Mouse (Mus musculus): ENCODE results near the gene Elavl3. TPM values are rescaled to one million over a fixed set of nuclear protein-coding genes. Genes with fewer than 3 reads are reported as not detected.

Elavl3 gene
- total and polyA plus RNA-seq, 3 experiments: 0.01 to 0.05 TPM; not detected in 1

GRCm38 (mm10) chr9:22064341-22064740 lies 12.5 kb upstream of the Elavl3 start:
- H3K36me3 ChIP-seq (replicated peaks): peaks cover 94% of the 10 kb centered on the region
- no peak overlapping the region for H3K4me3 ChIP-seq (ENCODE audit: low read depth, low read length)
- no peaks in the 10 kb centered on the region for H3K27me3 ChIP-seq (ENCODE audit: insufficient read depth, low read length)
- ATAC-seq (ENCODE audit: extremely low read depth, insufficient number of reproducible peaks, low FRiP score, poor library complexity, severe bottlenecking) (no peak), DNase-seq (ENCODE audit: low spot score) (no peak)
- TF ChIP-seq CTCF (IDR thresholded peaks at IDR 0.05; ENCODE audit: low read depth, low read length) (no peak), TAL1 (conservative IDR thresholded peaks at IDR 0.05; ENCODE audit: low read depth, low read length) (no peak), POLR2AphosphoS5 (IDR thresholded peaks at IDR 0.05; ENCODE audit: insufficient replicate concordance, low read depth, low read length) (no peak), GATA1 (IDR thresholded peaks at IDR 0.05; ENCODE audit: borderline replicate concordance, low read length) (no peak), GATA2 (IDR thresholded peaks at IDR 0.05; ENCODE audit: borderline replicate concordance, low read depth, low read length) (no peak)
- no peaks in the 10 kb centered on the region for H3K9me3 ChIP-seq (replicated peaks)
- H3K4me1 ChIP-seq (ENCODE audit: insufficient read depth, low read depth, low read length): peaks cover 5% of the 10 kb centered on the region; the same call in 1 of the 2 replicates

DNA sequence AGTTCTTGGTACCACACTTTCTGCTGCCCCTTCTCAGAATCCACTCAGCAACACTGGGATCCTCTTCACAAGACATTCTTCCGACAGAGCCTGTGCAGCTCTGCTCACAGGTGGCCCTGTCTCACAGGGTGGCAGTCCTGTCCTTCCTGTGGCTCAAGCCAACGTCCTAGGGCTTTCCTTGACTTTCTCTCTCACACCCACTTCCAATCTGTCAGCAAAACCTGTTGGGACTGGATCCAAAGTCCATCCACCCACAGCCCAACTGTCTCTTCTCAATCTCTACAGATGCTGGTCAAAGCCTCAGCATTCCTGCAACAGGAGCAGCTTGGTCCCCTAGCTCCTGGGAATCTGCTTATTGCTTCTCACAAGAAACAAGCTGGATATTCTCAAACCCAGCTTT lies 9.5 kb upstream of the Elavl3 start:
- ATAC-seq (ENCODE audit: extremely low read depth, insufficient number of reproducible peaks, low FRiP score, poor library complexity, severe bottlenecking) (no peak), DNase-seq (ENCODE audit: low spot score) (no peak)
- Histone ChIP-seq H3K4me3 (ENCODE audit: low read depth, low read length) (no peak overlapping the region), H3K27me3 (ENCODE audit: insufficient read depth, low read length) (no peaks in the 10 kb centered on the region; the same call in 1 of the 2 replicates), H3K36me3 (replicated peaks) (peaks cover 95% of the 10 kb centered on the region), H3K9me3 (replicated peaks) (no peaks in the 10 kb centered on the region), H3K4me1 (ENCODE audit: insufficient read depth, low read depth, low read length) (no peaks in the 10 kb centered on the region)
- TF ChIP-seq CTCF (IDR thresholded peaks at IDR 0.05; ENCODE audit: low read depth, low read length) (no peak), GATA1 (IDR thresholded peaks at IDR 0.05; ENCODE audit: borderline replicate concordance, low read length) (no peak), TAL1 (conservative IDR thresholded peaks at IDR 0.05; ENCODE audit: low read depth, low read length) (no peak), GATA2 (IDR thresholded peaks at IDR 0.05; ENCODE audit: borderline replicate concordance, low read depth, low read length) (no peak), POLR2AphosphoS5 (IDR thresholded peaks at IDR 0.05; ENCODE audit: insufficient replicate concordance, low read depth, low read length) (no peak)

- H3K27me3 ChIP-seq (ENCODE audit: insufficient read depth, low read length): peaks cover 4% of the 10 kb centered on the region; the same call in 1 of the 2 replicates
- peaks cover 11% of the 10 kb centered on the region for H3K4me1 ChIP-seq (ENCODE audit: insufficient read depth, low read depth, low read length)
- ATAC-seq (ENCODE audit: extremely low read depth, insufficient number of reproducible peaks, low FRiP score, poor library complexity, severe bottlenecking) (no peak), DNase-seq (ENCODE audit: low spot score) (no peak)
- H3K4me3 ChIP-seq (ENCODE audit: low read depth, low read length): no peak overlapping the region
- no peaks in the 10 kb centered on the region for H3K9me3 ChIP-seq (replicated peaks)
- TF ChIP-seq POLR2AphosphoS5 (IDR thresholded peaks at IDR 0.05; ENCODE audit: insufficient replicate concordance, low read depth, low read length) (no peak), GATA1 (IDR thresholded peaks at IDR 0.05; ENCODE audit: borderline replicate concordance, low read length) (no peak), CTCF (IDR thresholded peaks at IDR 0.05; ENCODE audit: low read depth, low read length) (no peak), TAL1 (conservative IDR thresholded peaks at IDR 0.05; ENCODE audit: low read depth, low read length) (no peak), GATA2 (IDR thresholded peaks at IDR 0.05; ENCODE audit: borderline replicate concordance, low read depth, low read length) (no peak)
- peaks cover 75% of the 10 kb centered on the region for H3K36me3 ChIP-seq (replicated peaks)
Observed at GRCm38 (mm10) chr9:22058011-22058424, 6.2 kb upstream of the Elavl3 start.

DNA sequence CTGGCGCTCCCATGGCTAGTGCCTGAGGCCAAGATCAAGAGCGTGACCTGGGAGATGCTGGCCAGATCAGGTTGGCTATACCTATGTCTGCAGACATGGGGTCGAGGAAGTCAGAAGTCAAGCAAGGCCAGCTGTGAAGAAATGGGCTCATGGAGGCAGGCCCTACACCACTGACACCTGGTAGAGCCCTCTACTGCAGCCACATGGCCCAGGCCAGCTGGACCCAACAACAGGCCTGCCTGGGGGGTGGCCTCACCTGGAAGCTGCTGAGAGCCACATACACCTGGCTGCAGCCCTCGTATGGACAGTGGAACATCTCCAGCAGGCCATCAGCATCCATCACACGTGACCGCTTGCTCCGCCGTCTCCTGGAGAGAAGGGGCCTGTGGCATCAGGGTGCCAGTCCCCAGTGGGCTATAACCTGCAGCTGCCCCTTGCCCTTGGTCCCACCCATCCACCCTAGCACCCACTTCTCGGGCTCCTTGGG lies 5.3 kb upstream of the Elavl3 start:
- peaks cover 11% of the 10 kb centered on the region for H3K4me1 ChIP-seq (ENCODE audit: insufficient read depth, low read depth, low read length)
- H3K36me3 ChIP-seq (replicated peaks): peaks cover 66% of the 10 kb centered on the region
- peaks cover 7% of the 10 kb centered on the region; the same call in 1 of the 2 replicates for H3K27me3 ChIP-seq (ENCODE audit: insufficient read depth, low read length)
- H3K4me3 ChIP-seq (ENCODE audit: low read depth, low read length): peak overlapping the region; percentile 8; the same call in 1 of the 2 replicates
- H3K9me3 ChIP-seq (replicated peaks): no peaks in the 10 kb centered on the region
- ATAC-seq (ENCODE audit: extremely low read depth, insufficient number of reproducible peaks, low FRiP score, poor library complexity, severe bottlenecking): no peak
- no peak for DNase-seq (ENCODE audit: low spot score)
- TF ChIP-seq POLR2AphosphoS5 (IDR thresholded peaks at IDR 0.05; ENCODE audit: insufficient replicate concordance, low read depth, low read length) (no peak), GATA1 (IDR thresholded peaks at IDR 0.05; ENCODE audit: borderline replicate concordance, low read length) (no peak), TAL1 (conservative IDR thresholded peaks at IDR 0.05; ENCODE audit: low read depth, low read length) (no peak), CTCF (IDR thresholded peaks at IDR 0.05; ENCODE audit: low read depth, low read length) (no peak)

GRCm38 (mm10) chr9:22056303-22056910 lies 4.6 kb upstream of the Elavl3 start:
- peaks cover 11% of the 10 kb centered on the region for H3K4me1 ChIP-seq (ENCODE audit: insufficient read depth, low read depth, low read length)
- H3K4me3 ChIP-seq (ENCODE audit: low read depth, low read length): no peak overlapping the region
- H3K36me3 ChIP-seq (replicated peaks): peaks cover 60% of the 10 kb centered on the region
- TF ChIP-seq CTCF (IDR thresholded peaks at IDR 0.05; ENCODE audit: low read depth, low read length) (no peak), TAL1 (conservative IDR thresholded peaks at IDR 0.05; ENCODE audit: low read depth, low read length) (no peak), GATA1 (IDR thresholded peaks at IDR 0.05; ENCODE audit: borderline replicate concordance, low read length) (no peak), GATA2 (IDR thresholded peaks at IDR 0.05; ENCODE audit: borderline replicate concordance, low read depth, low read length) (no peak), POLR2AphosphoS5 (IDR thresholded peaks at IDR 0.05; ENCODE audit: insufficient replicate concordance, low read depth, low read length) (no peak)
- DNase-seq (ENCODE audit: low spot score) (no peak), ATAC-seq (ENCODE audit: extremely low read depth, insufficient number of reproducible peaks, low FRiP score, poor library complexity, severe bottlenecking) (no peak)
- peaks cover 12% of the 10 kb centered on the region; the same call in 1 of the 2 replicates for H3K27me3 ChIP-seq (ENCODE audit: insufficient read depth, low read length)
- H3K9me3 ChIP-seq (replicated peaks): peaks cover 6% of the 10 kb centered on the region

- H3K36me3 ChIP-seq (replicated peaks): peaks cover 54% of the 10 kb centered on the region
- ATAC-seq (ENCODE audit: extremely low read depth, insufficient number of reproducible peaks, low FRiP score, poor library complexity, severe bottlenecking) (no peak), DNase-seq (ENCODE audit: low spot score) (no peak)
- peaks cover 12% of the 10 kb centered on the region; the same call in 1 of the 2 replicates for H3K27me3 ChIP-seq (ENCODE audit: insufficient read depth, low read length)
- no peak for TF ChIP-seq GATA1 (IDR thresholded peaks at IDR 0.05; ENCODE audit: borderline replicate concordance, low read length)
- H3K4me3 ChIP-seq (ENCODE audit: low read depth, low read length): no peak overlapping the region
- H3K9me3 ChIP-seq (replicated peaks): peaks cover 13% of the 10 kb centered on the region
- peaks cover 13% of the 10 kb centered on the region for H3K4me1 ChIP-seq (ENCODE audit: insufficient read depth, low read depth, low read length)
Observed at GRCm38 (mm10) chr9:22055713-22056112, 3.9 kb upstream of the Elavl3 start.

Measured in G1E (cell line).